Mouse (Mus musculus) spleen, adult 2 months (tissue): ENCODE measurements around the gene Chn2. TPM values are rescaled to one million over a fixed set of nuclear protein-coding genes. Genes with fewer than 3 reads are reported as not detected.
"Not testable (repeated sequence)": the region's sequence is repeated elsewhere in the genome, so short reads cannot be mapped to it uniquely, and the experiment has no call there.

Source experiments
- DNase-seq, 2 experiments: peaks; one replicate each; pipeline versions ENCODE4 v3.0.0 to v3.0.0-alpha.2; 2012 to 2021; ENCODE audit warnings: low spot score in 2 of 2, low read depth in 1 of 2
- H3K27ac ChIP-seq: fragments of 200-500 bp; 2 replicates; pipeline ENCODE4 v1.5.1; 2012; ENCODE audit warnings: low read length, inconsistent platforms; ENCODE audit not compliant: insufficient read depth
- H3K27me3 ChIP-seq: fragments of 200-500 bp; 2 replicates; pipeline ENCODE4 v1.6.1; 2012; ENCODE audit warnings: mild to moderate bottlenecking, moderate library complexity, low read length, inconsistent platforms; ENCODE audit not compliant: control insufficient read depth, insufficient read depth
- H3K36me3 ChIP-seq: fragments of 200-500 bp; 2 replicates; pipeline ENCODE4 v1.6.1; 2012; ENCODE audit warnings: mild to moderate bottlenecking, low read length, inconsistent platforms; ENCODE audit not compliant: control insufficient read depth, insufficient read depth
- H3K4me1 ChIP-seq: fragments of 200-500 bp; 2 replicates; pipeline ENCODE4 v1.6.1; 2011; ENCODE audit warnings: inconsistent platforms; ENCODE audit not compliant: control insufficient read depth, insufficient read depth, insufficient read length
- H3K4me3 ChIP-seq: fragments of 200-500 bp; 2 replicates; pipeline ENCODE4 v1.5.1; 2011; ENCODE audit warnings: mild to moderate bottlenecking, inconsistent platforms; ENCODE audit not compliant: insufficient read depth, insufficient read length; ENCODE audit errors: extremely low read depth
- CTCF ChIP-seq: fragments of 200-500 bp; IDR thresholded peaks from 2 replicates; pipeline ENCODE4 v1.5.1; 2011; ENCODE audit warnings: mild to moderate bottlenecking, inconsistent platforms; ENCODE audit not compliant: insufficient read depth, insufficient read length, insufficient replicate concordance; ENCODE audit errors: extremely low read depth
- POLR2A ChIP-seq: fragments of 200-500 bp; IDR thresholded peaks from 2 replicates; pipeline ENCODE4 v1.6.1; 2011; ENCODE audit warnings: low read depth, low read length, inconsistent platforms
- WGBS: fragments of 180-500 bp; shearing (Covaris S2); methylation state at CpG from one replicate; pipeline ENCODE4 v1.1.7; 2018; 5-methylcytosine and 5-hydroxymethylcytosine counted together
- polyA plus RNA-seq: library from polyadenylated mRNA; depleted of rRNA; stranded (reverse); fragments of >200 nt; gene quantifications from 2 replicates; pipeline ENCODE4 v1.2.3, GENCODE M21; 2012

Chn2 gene
- polyA plus RNA-seq, 1 experiment, result 8.4 TPM

DNA sequence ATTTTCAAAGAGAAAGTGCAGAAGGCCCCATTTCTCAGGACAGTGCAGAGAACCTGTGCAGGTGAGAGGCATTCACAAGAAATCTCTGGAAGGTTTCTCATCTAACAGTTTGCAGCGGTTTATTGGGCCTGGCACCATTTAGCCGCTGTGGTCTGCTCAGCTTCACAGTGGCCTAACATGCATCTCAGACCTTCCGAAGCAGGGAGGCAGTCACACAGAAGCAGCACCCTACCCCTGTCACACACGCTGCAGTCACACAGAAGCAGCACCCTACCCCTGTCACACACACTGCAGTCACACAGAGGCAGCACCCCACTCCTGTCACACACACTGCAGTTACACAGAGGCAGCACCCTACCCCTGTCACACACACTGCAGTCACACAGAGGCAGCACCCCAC, 126.5 kb downstream of the Chn2 start:
- DNase-seq, result no peak
- H3K27ac ChIP-seq, result no peak overlapping the region
- peaks cover 12% of the 10 kb centered on the region; the same call in 1 of the 2 replicates for H3K4me1 ChIP-seq
- no peak overlapping the region for H3K4me3 ChIP-seq
- TF ChIP-seq POLR2A (no peak), CTCF (no peak)
- H3K36me3 ChIP-seq, result no peaks in the 10 kb centered on the region
- H3K27me3 ChIP-seq, result no peaks in the 10 kb centered on the region
- WGBS, result over 99% methylated on average over 4 of the region's 4 CpGs

DNA sequence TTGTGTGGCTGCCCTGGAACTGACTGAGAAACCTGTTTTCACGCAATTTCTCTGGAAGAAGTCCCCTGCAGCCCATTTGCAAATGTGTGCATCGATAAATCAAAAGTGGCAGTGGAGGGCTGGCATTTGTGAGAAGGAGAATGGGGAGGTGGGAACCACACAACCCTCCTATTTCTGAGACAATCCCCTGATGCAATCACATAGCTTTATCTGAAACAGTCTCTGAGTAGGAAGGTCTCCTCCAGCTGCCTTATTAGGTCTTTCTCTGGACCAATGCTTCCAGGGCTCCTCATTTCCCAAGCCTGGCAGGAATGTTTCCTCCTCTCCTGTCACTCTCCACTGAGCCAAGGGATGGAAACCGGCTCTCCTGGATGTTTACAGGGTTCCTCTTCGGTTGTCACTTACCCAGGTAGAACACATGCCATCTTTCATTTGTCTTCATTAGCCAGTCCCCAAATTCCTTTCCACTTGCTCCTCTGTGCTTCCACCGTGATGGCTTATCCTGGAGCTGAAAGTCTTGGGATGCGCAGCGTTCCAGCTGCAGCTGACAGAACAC, 127.7 kb downstream of the Chn2 start:
- Histone ChIP-seq H3K4me3 (no peak overlapping the region), H3K27me3 (no peaks in the 10 kb centered on the region), H3K4me1 (peaks cover 12% of the 10 kb centered on the region; the same call in 1 of the 2 replicates), H3K36me3 (no peaks in the 10 kb centered on the region), H3K27ac (no peak overlapping the region)
- no peak for TF ChIP-seq CTCF
- no peak for TF ChIP-seq POLR2A
- 91% methylated on average over 7 of the region's 7 CpGs for WGBS
- DNase-seq, result no peak

DNA sequence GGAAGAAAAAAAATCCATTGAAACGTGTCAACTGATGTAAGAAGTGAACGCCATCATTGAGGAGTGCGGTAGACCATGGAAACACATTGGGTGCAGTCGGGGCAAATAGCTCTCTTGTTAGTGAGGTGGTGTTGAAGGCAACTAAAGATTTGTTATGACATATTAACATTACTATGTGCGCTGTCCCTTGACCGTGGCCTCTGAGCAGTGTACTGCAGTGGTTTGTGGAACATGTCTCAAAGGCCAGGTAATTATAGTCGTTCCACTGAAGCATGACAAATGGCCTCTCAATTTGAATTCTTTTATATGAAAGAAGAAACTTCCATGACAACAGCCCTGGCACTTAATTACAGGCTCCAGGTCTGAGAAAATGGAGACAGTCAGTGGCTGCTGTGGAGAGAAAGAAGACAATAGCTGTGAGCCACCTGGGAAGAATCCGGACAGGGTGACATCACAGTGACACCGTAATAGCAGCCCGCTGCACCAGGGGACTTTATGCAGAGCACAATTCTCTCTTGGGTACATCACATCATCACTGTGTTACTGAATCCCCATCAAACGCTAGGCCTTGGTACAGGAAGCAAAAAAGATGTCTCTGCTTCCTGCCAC, 131.0 kb downstream of the Chn2 start:
- DNase-seq, result no peak
- H3K36me3 ChIP-seq, result no peaks in the 10 kb centered on the region
- no peaks in the 10 kb centered on the region for H3K4me1 ChIP-seq
- WGBS, result 85% methylated on average over 11 of the region's 11 CpGs
- H3K4me3 ChIP-seq, result no peak overlapping the region
- no peaks in the 10 kb centered on the region for H3K27me3 ChIP-seq
- TF ChIP-seq CTCF (no peak), POLR2A (no peak)
- H3K27ac ChIP-seq, result no peak overlapping the region

- Histone ChIP-seq H3K36me3 (no peaks in the 10 kb centered on the region), H3K4me3 (no peak overlapping the region), H3K4me1 (no peaks in the 10 kb centered on the region), H3K27me3 (no peaks in the 10 kb centered on the region), H3K27ac (no peak overlapping the region)
- no peak for DNase-seq
- WGBS, result 93% methylated on average over 6 of the region's 6 CpGs
- TF ChIP-seq CTCF (no peak), POLR2A (no peak)
Measured at GRCm38 (mm10) chr6:54171385-54171784, 132.0 kb downstream of the Chn2 start.

DNA sequence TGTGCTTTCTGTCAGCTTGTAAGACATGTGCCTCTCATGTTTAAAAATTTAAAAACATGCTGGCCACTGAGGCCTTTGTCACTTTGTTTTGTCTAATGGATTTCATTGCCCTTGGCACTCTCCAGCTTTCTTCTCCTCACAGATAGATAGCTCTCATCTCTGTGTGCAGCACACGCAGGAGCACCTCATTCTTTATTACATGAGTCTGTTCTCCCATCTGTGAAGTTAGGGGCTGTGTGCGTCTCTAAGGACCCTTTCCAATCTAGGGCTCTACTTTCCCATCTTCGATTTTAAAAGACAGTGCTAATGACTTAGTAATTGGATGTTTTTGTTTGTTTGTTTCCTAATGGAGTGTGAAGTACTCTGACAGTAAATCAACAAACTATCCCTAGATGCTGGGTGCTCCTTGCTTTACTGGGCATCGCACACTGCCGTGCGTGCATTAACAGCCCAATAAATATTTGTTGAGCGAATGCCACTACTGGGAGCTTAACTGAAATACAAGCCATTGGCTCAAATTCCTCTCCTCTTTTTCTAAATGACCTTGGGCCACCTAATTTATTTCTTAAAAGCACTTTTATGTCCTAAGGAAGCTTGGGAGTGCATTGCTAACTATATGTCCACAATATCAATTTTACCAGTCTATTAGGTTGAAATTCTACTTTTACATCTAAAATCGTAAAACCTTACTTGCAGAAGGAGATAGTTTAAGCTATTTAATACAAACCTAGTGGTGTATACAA, 136.3 kb downstream of the Chn2 start:
- no peak for DNase-seq

GRCm38 (mm10) chr6:54177081-54177480, 137.7 kb downstream of the Chn2 start:
- not testable (repeated sequence) for H3K4me3 ChIP-seq, H3K4me1 ChIP-seq, DNase-seq, H3K27me3 ChIP-seq, H3K27ac ChIP-seq, H3K36me3 ChIP-seq
- 93% methylated on average over 6 of the region's 6 CpGs for WGBS

More for the DNA sequence above, 136.3 kb downstream of the Chn2 start:
- 93% methylated on average over 8 of the region's 8 CpGs for WGBS
- no peak overlapping the region for H3K27ac ChIP-seq
- H3K4me1 ChIP-seq, result peaks cover 8% of the 10 kb centered on the region
- no peaks in the 10 kb centered on the region for H3K27me3 ChIP-seq
- TF ChIP-seq POLR2A, result no peak
- no peak for TF ChIP-seq CTCF
- no peaks in the 10 kb centered on the region for H3K36me3 ChIP-seq
- H3K4me3 ChIP-seq, result no peak overlapping the region

DNA sequence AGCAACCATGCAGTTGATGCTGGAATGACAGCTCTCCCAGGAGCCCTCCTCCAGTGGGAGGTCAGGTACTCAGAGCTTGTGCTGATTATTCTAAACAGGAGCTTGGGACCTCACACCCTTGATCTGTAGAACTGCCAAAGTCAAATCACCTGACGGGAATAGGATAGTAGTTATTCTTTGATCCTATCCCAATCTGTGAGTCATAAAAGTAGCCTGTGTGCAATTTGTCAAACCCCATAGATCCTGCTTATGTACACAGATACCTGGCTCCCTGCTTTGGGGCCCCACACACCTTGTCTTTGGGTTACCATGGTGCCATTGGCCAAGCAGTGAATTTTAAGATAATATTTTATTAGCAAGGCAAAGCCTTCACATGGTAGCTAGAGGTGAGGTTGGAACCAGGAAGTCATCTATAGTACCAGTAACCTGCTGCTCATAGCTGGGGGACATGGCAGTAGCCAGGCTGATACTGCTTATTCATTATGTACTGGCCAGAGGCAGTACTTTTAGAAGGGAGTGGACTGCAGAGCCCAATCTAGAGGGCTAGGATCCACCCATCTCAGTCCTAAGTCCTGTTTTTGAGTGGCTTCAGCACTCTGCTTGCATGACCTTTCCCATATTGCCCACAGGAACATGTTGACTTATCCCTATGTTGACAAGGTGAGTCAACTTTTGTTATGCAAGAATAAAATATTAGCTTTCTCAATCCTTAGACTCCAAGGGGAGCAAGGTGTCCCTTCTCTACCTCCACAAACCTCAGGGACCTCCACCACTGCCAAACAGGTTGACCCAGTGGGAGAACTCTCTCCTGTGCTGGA, 139.9 kb downstream of the Chn2 start:
- no peak for DNase-seq
- TF ChIP-seq POLR2A, result no peak
- TF ChIP-seq CTCF, result no peak
- no peaks in the 10 kb centered on the region for H3K27me3 ChIP-seq
- H3K4me3 ChIP-seq, result no peak overlapping the region
- peaks cover 8% of the 10 kb centered on the region for H3K4me1 ChIP-seq
- 77% methylated on average over 1 of the region's 1 CpGs for WGBS
- H3K27ac ChIP-seq, result no peak overlapping the region
- H3K36me3 ChIP-seq, result no peaks in the 10 kb centered on the region
